Mouse (Mus musculus): Measurements from ENCODE around the gene Nom1. TPM values are rescaled to one million over a fixed set of nuclear protein-coding genes. Genes with fewer than 3 reads are reported as not detected.
A peak's percentile ranks its signal among the peaks of the same experiment; 100 is the strongest.
"Not testable (repeated sequence)": the region's sequence is repeated elsewhere in the genome, so short reads cannot be mapped to it uniquely, and the experiment has no call there.

The Nom1 gene
- 12.7 and 14.9 TPM in 2 replicates for polyA plus RNA-seq (2015; fragmentation: Nextera tagmentation; extraction: Ambion mirVana)

- Histone ChIP-seq H3K9ac (peak within 1 kb of the TSS; percentile 75), H3K9me3 (replicated peaks) (no peaks in the 10 kb centered on the region), H3K4me2 (peak within 1 kb of the TSS; percentile 88), H3K4me3 (replicated peaks) (peak within 1 kb of the TSS; percentile 95), H3K36me3 (replicated peaks) (peaks cover 21% of the 10 kb centered on the region), H3K27me3 (peaks cover 27% of the 10 kb centered on the region), H3K4me1 (replicated peaks) (peaks cover 26% of the 10 kb centered on the region), H3K27ac (replicated peaks) (peak within 1 kb of the TSS; percentile 76)
- peak; percentile 89 for ATAC-seq (ENCODE audit: insufficient read depth)
- WGBS (ENCODE audit: insufficient replicate concordance): 5% methylated on average over 29 of the region's 29 CpGs
These were observed at the start of gene Nom1 for GRCm38 (mm10) chr5:29434228-29434871. Nom1 (plus strand) TSS chr5:29434664.

DNA sequence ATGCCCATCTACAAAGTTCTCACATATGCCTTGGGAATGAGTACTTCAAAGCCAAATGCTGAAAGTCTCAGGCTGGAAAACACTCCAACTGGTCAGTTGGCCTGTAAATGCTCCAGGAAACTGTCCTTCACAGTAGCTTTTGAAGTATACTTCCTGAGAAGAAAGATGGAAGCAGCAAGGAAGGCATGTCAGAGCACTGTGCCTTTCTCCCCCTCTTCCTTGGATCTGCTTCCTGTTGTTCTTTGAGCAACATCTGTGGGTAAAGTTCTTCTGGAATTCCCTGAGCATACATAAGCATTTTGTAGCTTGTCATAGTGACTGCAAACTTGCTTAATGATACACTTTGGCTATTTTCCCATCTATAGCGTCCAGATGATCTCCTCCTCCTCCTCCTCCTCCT lies 46.9 kb upstream of the Nom1 start:
- WGBS (ENCODE audit: insufficient replicate concordance): 20% methylated on average over 1 of the region's 1 CpGs
- no peak overlapping the region for H3K9ac ChIP-seq
- H3K36me3 ChIP-seq (replicated peaks): no peaks in the 10 kb centered on the region
- H3K4me1 ChIP-seq (replicated peaks): no peaks in the 10 kb centered on the region; the same call in 1 of the 2 replicates
- peaks cover 9% of the 10 kb centered on the region for H3K27me3 ChIP-seq
- H3K9me3 ChIP-seq (replicated peaks): no peaks in the 10 kb centered on the region
- no peak for ATAC-seq (ENCODE audit: insufficient read depth)
- no peak overlapping the region for H3K27ac ChIP-seq (replicated peaks)
- no peak overlapping the region for H3K4me3 ChIP-seq (replicated peaks)
- no peak overlapping the region for H3K4me2 ChIP-seq

GRCm38 (mm10) chr5:29388181-29388943 lies 46.1 kb upstream of the Nom1 start:
- peaks cover 9% of the 10 kb centered on the region for H3K27me3 ChIP-seq
- no peak overlapping the region for H3K27ac ChIP-seq (replicated peaks)
- no peak for ATAC-seq (ENCODE audit: insufficient read depth)
- no peaks in the 10 kb centered on the region for H3K36me3 ChIP-seq (replicated peaks)
- H3K4me3 ChIP-seq (replicated peaks): no peak overlapping the region
- H3K9ac ChIP-seq: no peak overlapping the region
- H3K4me1 ChIP-seq (replicated peaks): no peaks in the 10 kb centered on the region; the same call in 1 of the 2 replicates
- 24% methylated on average over 7 of the region's 7 CpGs for WGBS (ENCODE audit: insufficient replicate concordance)
- H3K4me2 ChIP-seq: no peak overlapping the region
- no peaks in the 10 kb centered on the region for H3K9me3 ChIP-seq (replicated peaks)

DNA sequence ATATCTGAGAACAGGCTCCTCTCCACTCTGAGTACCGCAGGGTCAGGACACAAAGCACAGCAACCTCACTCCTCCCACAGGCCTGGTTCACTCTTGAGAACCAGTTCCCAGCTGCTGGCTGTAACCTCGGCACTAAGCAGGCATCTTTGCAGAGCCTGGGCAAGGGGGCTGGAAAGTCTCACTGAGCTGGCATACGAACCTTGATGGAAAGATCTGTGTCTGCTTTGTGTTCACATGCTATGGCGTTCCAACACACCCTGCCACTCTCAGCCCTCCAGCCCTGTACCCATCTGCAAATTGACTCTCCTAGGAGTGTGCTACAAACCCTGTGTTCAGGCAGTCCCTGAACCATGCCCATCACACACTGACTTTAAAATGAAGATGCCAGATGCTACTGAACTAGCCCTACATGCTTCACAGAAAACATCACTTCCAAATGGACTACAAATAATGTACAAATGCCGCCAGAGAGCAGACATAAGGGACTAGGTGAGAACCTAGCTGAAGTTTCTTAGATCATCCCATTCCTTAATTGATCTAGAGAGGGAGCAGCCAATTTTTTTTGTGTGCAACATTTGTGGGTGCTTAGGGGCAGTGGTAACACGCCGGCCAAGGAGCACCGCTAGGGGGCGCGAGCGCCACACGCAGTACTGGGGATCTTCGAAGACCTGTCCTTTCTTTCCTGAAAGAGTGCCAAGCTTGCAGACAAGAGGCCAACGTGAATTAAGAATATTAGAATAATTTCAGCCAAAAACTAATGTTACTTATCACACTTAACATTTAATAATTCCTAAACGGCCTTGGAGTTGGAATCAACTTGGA lies 45.3 kb upstream of the Nom1 start:
- no peak overlapping the region for H3K4me2 ChIP-seq
- H3K4me1 ChIP-seq (replicated peaks): no peaks in the 10 kb centered on the region; the same call in 1 of the 2 replicates
- H3K9me3 ChIP-seq (replicated peaks): no peaks in the 10 kb centered on the region
- no peak overlapping the region for H3K9ac ChIP-seq
- no peak overlapping the region for H3K27ac ChIP-seq (replicated peaks)
- 18% methylated on average over 15 of the region's 15 CpGs for WGBS (ENCODE audit: insufficient replicate concordance)
- H3K27me3 ChIP-seq: peaks cover 9% of the 10 kb centered on the region
- no peak for ATAC-seq (ENCODE audit: insufficient read depth)
- H3K36me3 ChIP-seq (replicated peaks): no peaks in the 10 kb centered on the region
- H3K4me3 ChIP-seq (replicated peaks): no peak overlapping the region

DNA sequence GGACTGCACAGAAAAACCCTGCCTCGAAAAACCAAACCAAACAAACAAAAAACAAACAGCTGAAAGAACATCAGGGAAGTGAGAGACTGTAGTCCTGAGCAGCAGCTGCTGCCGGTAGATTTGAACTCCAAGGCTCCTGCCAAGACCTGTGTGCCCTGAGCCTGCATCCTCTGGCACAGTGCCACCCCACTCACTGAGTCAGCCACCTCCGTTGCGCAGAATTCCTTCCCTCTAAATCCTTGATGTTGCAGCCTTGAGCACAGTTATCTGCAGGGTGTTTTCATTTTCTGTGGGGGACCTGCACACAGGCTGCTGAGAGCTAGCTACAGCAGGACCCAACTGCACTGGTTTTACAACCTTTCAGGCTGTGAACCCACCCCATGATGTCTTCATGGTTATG lies 36.0 kb upstream of the Nom1 start:
- Histone ChIP-seq H3K9ac (no peak overlapping the region), H3K4me3 (replicated peaks) (no peak overlapping the region), H3K27ac (replicated peaks) (no peak overlapping the region), H3K27me3 (no peaks in the 10 kb centered on the region), H3K4me2 (no peak overlapping the region), H3K9me3 (replicated peaks) (no peaks in the 10 kb centered on the region), H3K36me3 (replicated peaks) (no peaks in the 10 kb centered on the region), H3K4me1 (replicated peaks) (no peaks in the 10 kb centered on the region)
- 44% methylated on average over 4 of the region's 4 CpGs for WGBS (ENCODE audit: insufficient replicate concordance)
- no peak for ATAC-seq (ENCODE audit: insufficient read depth)

GRCm38 (mm10) chr5:29410854-29411253 lies 23.6 kb upstream of the Nom1 start:
- no peaks in the 10 kb centered on the region for H3K36me3 ChIP-seq (replicated peaks)

GRCm38 (mm10) chr5:29413041-29413440 lies 21.4 kb upstream of the Nom1 start:
- H3K27ac ChIP-seq (replicated peaks): no peak overlapping the region
- H3K9me3 ChIP-seq (replicated peaks): no peaks in the 10 kb centered on the region
- peaks cover 6% of the 10 kb centered on the region; the same call in 1 of the 2 replicates for H3K27me3 ChIP-seq
- no peak overlapping the region for H3K4me2 ChIP-seq
- H3K4me1 ChIP-seq (replicated peaks): no peaks in the 10 kb centered on the region
- no peak overlapping the region for H3K4me3 ChIP-seq (replicated peaks)
- H3K9ac ChIP-seq: no peak overlapping the region
- no peak for ATAC-seq (ENCODE audit: insufficient read depth)
- 76% methylated on average over 3 of the region's 3 CpGs for WGBS (ENCODE audit: insufficient replicate concordance)
- H3K36me3 ChIP-seq (replicated peaks): no peaks in the 10 kb centered on the region

More at GRCm38 (mm10) chr5:29410854-29411253, 23.6 kb upstream of the Nom1 start:
- ATAC-seq (ENCODE audit: insufficient read depth): no peak
- no peak overlapping the region for H3K4me2 ChIP-seq
- H3K9me3 ChIP-seq (replicated peaks): no peaks in the 10 kb centered on the region
- no peaks in the 10 kb centered on the region for H3K4me1 ChIP-seq (replicated peaks)
- peaks cover 6% of the 10 kb centered on the region; the same call in 1 of the 2 replicates for H3K27me3 ChIP-seq
- H3K9ac ChIP-seq: no peak overlapping the region
- no peak overlapping the region for H3K4me3 ChIP-seq (replicated peaks)
- no peak overlapping the region for H3K27ac ChIP-seq (replicated peaks)

GRCm38 (mm10) chr5:29423330-29423729 lies 11.1 kb upstream of the Nom1 start:
- not testable (repeated sequence) for H3K9ac ChIP-seq; H3K27ac ChIP-seq (replicated peaks); H3K4me1 ChIP-seq (replicated peaks); ATAC-seq (ENCODE audit: insufficient read depth); H3K9me3 ChIP-seq (replicated peaks); H3K4me2 ChIP-seq; H3K36me3 ChIP-seq (replicated peaks); H3K4me3 ChIP-seq (replicated peaks)
- WGBS (ENCODE audit: insufficient replicate concordance): 42% methylated on average over 3 of the region's 3 CpGs
- H3K27me3 ChIP-seq: peaks cover 26% of the 10 kb centered on the region; the same call in 1 of the 2 replicates

GRCm38 (mm10) chr5:29434872-29435358 lies 451 bp downstream of the Nom1 start:
- H3K9ac ChIP-seq: peak overlapping the region; percentile 75
- H3K27me3 ChIP-seq: peaks cover 27% of the 10 kb centered on the region
- peak; percentile 65 for ATAC-seq (ENCODE audit: insufficient read depth)
- H3K4me2 ChIP-seq: peak overlapping the region; percentile 88
- peaks cover 26% of the 10 kb centered on the region for H3K4me1 ChIP-seq (replicated peaks)
- H3K36me3 ChIP-seq (replicated peaks): peaks cover 27% of the 10 kb centered on the region
- H3K4me3 ChIP-seq (replicated peaks): peak overlapping the region; percentile 95
- H3K9me3 ChIP-seq (replicated peaks): no peaks in the 10 kb centered on the region
- H3K27ac ChIP-seq (replicated peaks): peak overlapping the region; percentile 76
- WGBS (ENCODE audit: insufficient replicate concordance): under 1% methylated on average over 48 of the region's 48 CpGs

DNA sequence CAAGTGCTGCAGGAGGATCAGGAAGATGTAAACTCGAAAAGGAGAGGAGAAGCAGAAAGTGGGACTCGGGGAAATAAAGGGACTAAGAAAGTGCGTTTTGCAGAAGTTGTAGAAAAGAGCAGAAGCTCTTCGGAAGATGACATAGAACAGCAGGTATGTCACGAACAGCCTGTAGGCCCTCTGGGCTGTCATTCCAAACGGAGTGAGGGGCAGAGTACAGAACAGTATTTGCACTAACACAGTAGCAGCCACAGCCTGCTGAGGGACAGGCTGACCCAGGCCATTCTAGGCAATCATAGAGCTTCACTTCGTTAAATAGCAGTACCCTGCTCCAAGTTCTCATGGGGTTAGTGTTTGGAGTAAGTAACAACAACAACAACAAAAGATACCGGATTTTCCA lies 1.0 kb downstream of the Nom1 start:
- peak overlapping the region; percentile 88 for H3K4me2 ChIP-seq
- peaks cover 25% of the 10 kb centered on the region for H3K27me3 ChIP-seq
- 26% methylated on average over 8 of the region's 8 CpGs for WGBS (ENCODE audit: insufficient replicate concordance)
- H3K9me3 ChIP-seq (replicated peaks): no peaks in the 10 kb centered on the region
- H3K36me3 ChIP-seq (replicated peaks): peaks cover 33% of the 10 kb centered on the region
- H3K9ac ChIP-seq: peak overlapping the region; percentile 75
- H3K4me3 ChIP-seq (replicated peaks): peak overlapping the region; percentile 95
- H3K27ac ChIP-seq (replicated peaks): peak overlapping the region; percentile 76; the same call in 1 of the 2 replicates
- H3K4me1 ChIP-seq (replicated peaks): peaks cover 26% of the 10 kb centered on the region
- ATAC-seq (ENCODE audit: insufficient read depth): peak; percentile 52; the same call in 1 of the 2 replicates
